Mouse (Mus musculus): ENCODE data around the gene Psen1. TPM values are rescaled to one million over a fixed set of nuclear protein-coding genes. Genes with fewer than 3 reads are reported as not detected.

Gene Psen1
- polyA plus RNA-seq (2015; fragmentation: Illumina TruSeq; extraction: RNeasy Lipid Tissue Mini Kit (QIAGEN cat#74804); ENCODE audit: insufficient read depth, low replicate concordance) = 63.8 TPM

GRCm38 (mm10) chr12:83687934-83688315 is at the start of gene Psen1:
Psen1 (plus strand) TSS chr12:83688152.

DNA sequence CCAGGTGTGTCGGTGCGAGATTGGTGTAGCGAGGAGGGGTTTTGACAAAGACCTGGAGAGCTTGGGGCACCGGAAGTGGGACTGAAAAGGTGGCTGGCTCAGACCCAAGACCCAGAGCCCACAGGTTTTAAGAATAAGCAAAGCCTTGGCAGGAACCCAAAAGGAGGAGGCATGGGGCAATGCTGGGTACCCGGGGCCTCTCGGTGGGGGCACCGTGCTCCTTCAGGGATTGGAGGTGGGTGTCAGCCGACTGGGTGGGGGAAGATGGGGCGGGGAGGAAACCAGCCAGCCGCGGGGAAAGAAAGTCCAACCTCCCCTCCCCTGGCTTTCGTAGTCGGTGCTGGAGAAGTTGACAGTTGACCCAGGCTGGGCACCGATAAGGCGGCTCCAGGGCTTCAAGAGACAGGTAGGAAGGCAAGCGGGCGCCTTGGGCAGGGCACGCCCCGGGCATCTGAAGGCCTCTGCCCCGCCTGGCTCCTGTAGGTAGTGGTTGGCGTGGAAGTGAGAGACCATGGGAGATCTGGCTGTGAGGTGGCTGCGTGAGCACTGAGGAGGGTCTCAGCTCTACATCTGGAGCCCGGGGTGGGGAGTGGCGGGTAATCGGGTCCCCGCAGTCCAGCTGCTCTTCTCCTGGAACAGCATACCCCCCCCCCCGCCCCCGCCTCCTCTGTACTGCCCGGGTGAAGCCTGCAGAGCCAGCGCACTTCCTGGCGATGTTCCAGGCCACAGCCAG is 75.5 kb downstream of the Psen1 start, which contains the start of gene Papln:
TSS of gene Papln (plus strand) at position 324 of the 733 bp plus-strand sequence.

Other genes starting within 250 kb of the Psen1 start
- gene Dpf3, start 200.4 kb upstream of the Psen1 start, polyA plus RNA-seq (2015; fragmentation: Illumina TruSeq; extraction: RNeasy Lipid Tissue Mini Kit (QIAGEN cat#74804); ENCODE audit: insufficient read depth, low replicate concordance) = 1.4 TPM
- gene Dcaf4, start 167.7 kb upstream of the Psen1 start, polyA plus RNA-seq (2015; fragmentation: Illumina TruSeq; extraction: RNeasy Lipid Tissue Mini Kit (QIAGEN cat#74804); ENCODE audit: insufficient read depth, low replicate concordance) = 14.0 TPM
- 18.7 TPM for gene Zfyve1, start 90.9 kb upstream of the Psen1 start, polyA plus RNA-seq (2015; fragmentation: Illumina TruSeq; extraction: RNeasy Lipid Tissue Mini Kit (QIAGEN cat#74804); ENCODE audit: insufficient read depth, low replicate concordance)
- gene Rbm25, start 56.9 kb upstream of the Psen1 start, polyA plus RNA-seq (2015; fragmentation: Illumina TruSeq; extraction: RNeasy Lipid Tissue Mini Kit (QIAGEN cat#74804); ENCODE audit: insufficient read depth, low replicate concordance) = 391 TPM
- 0.11 TPM for gene Papln, start 75.5 kb downstream of the Psen1 start, polyA plus RNA-seq (2015; fragmentation: Illumina TruSeq; extraction: RNeasy Lipid Tissue Mini Kit (QIAGEN cat#74804); ENCODE audit: insufficient read depth, low replicate concordance)
- gene Numb, start 233.8 kb downstream of the Psen1 start, polyA plus RNA-seq (2015; fragmentation: Illumina TruSeq; extraction: RNeasy Lipid Tissue Mini Kit (QIAGEN cat#74804); ENCODE audit: insufficient read depth, low replicate concordance) = 30.5 TPM

Data from spleen, adult 10 weeks (tissue).